Mouse (Mus musculus) C2C12 (cell line): ENCODE data around the gene Gm6525.

Experiments
- CEBPB ChIP-seq: IDR thresholded peaks from one replicate; pipeline ENCODE4 v1.6.1; 2011; ENCODE audit warnings: low read depth, mild to moderate bottlenecking, control low read depth, moderate library complexity
- CTCF ChIP-seq: IDR thresholded peaks from one replicate; pipeline ENCODE4 v1.5.1; 2011; ENCODE audit not compliant: control insufficient read depth, insufficient read depth, insufficient read length
- MAX ChIP-seq: IDR thresholded peaks from one replicate; pipeline ENCODE4 v1.6.1; 2011; ENCODE audit warnings: mild to moderate bottlenecking, control low read depth
- MYOD1 ChIP-seq: IDR thresholded peaks from one replicate; pipeline ENCODE4 v1.6.1; 2011; ENCODE audit warnings: low read depth; ENCODE audit not compliant: control insufficient read depth, insufficient read length
- USF1 ChIP-seq: IDR thresholded peaks from one replicate; pipeline ENCODE4 v1.6.1; 2011; ENCODE audit warnings: low read depth, mild to moderate bottlenecking, control low read depth, moderate library complexity

GRCm38 (mm10) chr3:84199516-84199915, 25.6 kb downstream of the Gm6525 start:
- no peak for TF ChIP-seq MYOD1
- TF ChIP-seq CTCF: no peak
- no peak for TF ChIP-seq MAX
- no peak for TF ChIP-seq USF1
- no peak for TF ChIP-seq CEBPB
